Mouse (Mus musculus) intestine, embryonic 14.5 days (tissue): Measurements from ENCODE around the gene Aknad1. TPM values are rescaled to one million over a fixed set of nuclear protein-coding genes. Genes with fewer than 3 reads are reported as not detected.
A peak's percentile ranks its signal among the peaks of the same experiment; 100 is the strongest.

Source experiments
- ATAC-seq: fragments of 200-750 bp; cut with Nextera tagmentation; replicated peaks from 2 replicates; pipeline ENCODE4 v1.8.0; 2017; ENCODE audit warnings: low read depth, moderate number of reproducible peaks, moderate TSS enrichment, moderate library complexity; ENCODE audit not compliant: low FRiP score, low TSS enrichment
- DNase-seq: peaks from one replicate; pipeline ENCODE4 v3.0.0-alpha.2; 2018; ENCODE audit warnings: low spot score
- H3K27ac ChIP-seq: fragments of 300-500 bp; sonication (generic); 2 replicates; pipeline ENCODE4 v1.5.1; 2014; ENCODE audit warnings: low read depth, mild to moderate bottlenecking, control low read depth
- H3K27me3 ChIP-seq: fragments of 300-500 bp; sonication (generic); replicated peaks from 2 replicates; pipeline ENCODE4 v1.6.1; 2014; ENCODE audit warnings: low read length, control low read depth; ENCODE audit not compliant: control insufficient read depth, insufficient read depth
- H3K36me3 ChIP-seq: fragments of 300-500 bp; sonication (generic); 2 replicates; pipeline ENCODE4 v1.6.1; 2014; ENCODE audit warnings: low read length, control low read depth; ENCODE audit not compliant: control insufficient read depth, insufficient read depth
- H3K4me1 ChIP-seq: fragments of 300-500 bp; sonication (generic); replicated peaks from 2 replicates; pipeline ENCODE4 v1.6.1; 2014; ENCODE audit warnings: low read length, control low read depth, mixed read lengths; ENCODE audit not compliant: control insufficient read depth, insufficient read depth
- H3K4me2 ChIP-seq: fragments of 300-500 bp; sonication (generic); 2 replicates; pipeline ENCODE4 v1.6.1; 2014; ENCODE audit warnings: low read length
- H3K4me3 ChIP-seq: fragments of 300-500 bp; sonication (generic); 2 replicates; pipeline ENCODE4 v1.5.1; 2014; ENCODE audit warnings: low read depth, low read length, control low read depth, mixed read lengths
- H3K9ac ChIP-seq: fragments of 300-500 bp; sonication (generic); 2 replicates; pipeline ENCODE4 v1.6.1; 2014; ENCODE audit warnings: mild to moderate bottlenecking, low read length
- H3K9me3 ChIP-seq: fragments of 300-500 bp; sonication (generic); 2 replicates; pipeline ENCODE4 v1.6.1; 2016; ENCODE audit warnings: low read length, control low read depth; ENCODE audit not compliant: control insufficient read depth
- WGBS: fragments of 180-500 bp; shearing (Covaris S2); extraction: QIAGEN DNeasy Blood & Tissue Kit; methylation state at CpG from one replicate; pipeline ENCODE4 v1.1.7; 2014; 5-methylcytosine and 5-hydroxymethylcytosine counted together
- polyA plus RNA-seq: library from polyadenylated mRNA; unstranded; fragments of >200 nt; fragmentation: Nextera tagmentation; extraction: Ambion mirVana; gene quantifications from 2 replicates; pipeline ENCODE4 v1.2.1, GENCODE M21; 2014

Aknad1 gene
- polyA plus RNA-seq, 1 experiment from 2014 or later = 0.20 TPM

DNA sequence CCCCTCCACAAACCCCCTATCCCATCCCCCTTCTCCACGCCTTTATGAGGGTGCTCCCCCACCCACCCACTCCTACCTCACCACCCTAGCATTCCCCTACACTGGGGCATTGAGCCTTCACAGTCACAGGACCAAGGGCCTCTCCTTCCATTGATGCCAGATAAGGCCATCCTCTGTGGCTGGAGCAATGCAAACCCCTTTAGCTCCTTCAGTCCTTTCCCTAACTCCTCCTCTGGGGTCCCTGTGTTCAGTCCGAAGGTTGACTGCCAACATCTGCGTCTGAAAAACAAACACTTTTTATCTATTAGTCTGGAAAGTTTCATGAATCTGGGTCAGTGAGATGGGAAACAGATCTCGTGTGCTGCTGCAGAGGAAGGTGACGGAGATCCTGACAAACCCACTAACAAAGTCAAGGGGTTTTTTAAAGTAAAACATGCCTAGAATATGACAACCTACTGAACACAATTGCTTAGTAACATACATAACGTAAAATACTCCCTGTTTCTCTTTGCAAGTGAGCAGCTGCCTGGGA lies 43.0 kb downstream of the Aknad1 start:
- no peak overlapping the region for H3K4me2 ChIP-seq
- H3K9me3 ChIP-seq = no peaks in the 10 kb centered on the region
- H3K4me3 ChIP-seq = no peak overlapping the region
- H3K9ac ChIP-seq = no peak overlapping the region
- H3K27me3 ChIP-seq = no peaks in the 10 kb centered on the region
- peak overlapping the region; percentile 73 for H3K27ac ChIP-seq
- no peaks in the 10 kb centered on the region for H3K36me3 ChIP-seq
- no peak for DNase-seq
- WGBS = 22% methylated on average over 6 of the region's 6 CpGs
- peak; percentile 49; the same call in 1 of the 2 replicates for ATAC-seq
- H3K4me1 ChIP-seq = peaks cover 13% of the 10 kb centered on the region; the same call in 1 of the 2 replicates

DNA sequence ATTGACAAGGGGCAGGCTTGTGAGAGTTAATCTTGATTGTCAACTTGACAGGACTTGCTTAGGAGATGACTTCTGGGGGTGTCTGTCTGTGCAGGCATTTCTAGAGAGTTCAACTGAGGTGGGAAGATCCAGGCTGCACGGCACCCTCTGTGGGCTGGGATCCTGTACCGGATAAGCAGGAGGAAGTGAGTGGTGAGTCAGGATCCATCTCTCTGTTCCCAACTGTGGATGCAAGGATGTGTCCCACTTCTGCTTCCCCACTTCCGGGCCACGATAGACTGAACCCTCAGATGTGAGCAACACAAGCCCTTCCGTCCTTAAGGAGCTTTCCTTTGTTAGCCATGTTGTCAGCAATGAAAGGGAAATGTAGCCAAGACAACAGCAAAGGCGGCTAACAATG lies 47.1 kb downstream of the Aknad1 start:
- Histone ChIP-seq H3K27ac (no peak overlapping the region), H3K27me3 (no peaks in the 10 kb centered on the region), H3K9ac (no peak overlapping the region), H3K36me3 (no peaks in the 10 kb centered on the region), H3K9me3 (no peaks in the 10 kb centered on the region), H3K4me1 (peaks cover 6% of the 10 kb centered on the region; the same call in 1 of the 2 replicates), H3K4me2 (no peak overlapping the region), H3K4me3 (no peak overlapping the region)
- WGBS = 83% methylated on average over 6 of the region's 6 CpGs
- DNase-seq = no peak
- ATAC-seq = no peak

- DNase-seq = no peak
- H3K9me3 ChIP-seq = no peaks in the 10 kb centered on the region
- no peak overlapping the region for H3K4me2 ChIP-seq
- H3K4me3 ChIP-seq = no peak overlapping the region
- H3K9ac ChIP-seq = no peak overlapping the region
- H3K4me1 ChIP-seq = no peaks in the 10 kb centered on the region
- peaks cover 9% of the 10 kb centered on the region; the same call in 1 of the 2 replicates for H3K36me3 ChIP-seq
- H3K27ac ChIP-seq = no peak overlapping the region
- no peaks in the 10 kb centered on the region for H3K27me3 ChIP-seq
- peak; percentile 32; the same call in 1 of the 2 replicates for ATAC-seq
- 50% methylated on average over 12 of the region's 12 CpGs for WGBS
Measured at GRCm38 (mm10) chr3:108787754-108788454, 48.4 kb downstream of the Aknad1 start.

- Histone ChIP-seq H3K27me3 (no peaks in the 10 kb centered on the region), H3K36me3 (peaks cover 11% of the 10 kb centered on the region; the same call in 1 of the 2 replicates), H3K9ac (no peak overlapping the region), H3K4me1 (no peaks in the 10 kb centered on the region), H3K4me3 (no peak overlapping the region), H3K27ac (no peak overlapping the region), H3K4me2 (no peak overlapping the region), H3K9me3 (no peaks in the 10 kb centered on the region)
- DNase-seq (no peak), ATAC-seq (peak; percentile 62; the same call in 1 of the 2 replicates)
- whole genome bisulfite sequencing = 81% methylated on average over 4 of the region's 4 CpGs
Measured at GRCm38 (mm10) chr3:108788455-108788794, 49.0 kb downstream of the Aknad1 start.

DNA sequence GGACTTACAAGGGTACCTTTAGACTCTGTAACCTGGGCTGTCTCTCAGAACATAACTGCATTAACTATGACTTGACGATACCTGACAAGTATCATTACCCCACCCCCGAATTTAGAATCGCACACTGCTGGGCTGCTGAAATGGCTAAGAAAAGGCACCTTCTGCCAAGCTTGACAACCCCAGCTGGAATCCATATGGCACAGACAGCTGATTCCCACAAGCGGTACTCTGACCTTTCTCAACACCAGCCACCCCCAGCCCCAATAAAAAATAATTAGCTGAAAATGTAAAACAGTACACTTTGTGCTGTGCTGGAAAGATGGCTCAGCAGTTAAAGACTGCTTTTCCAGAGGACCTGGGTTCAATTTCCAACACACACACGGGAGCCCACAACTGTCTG lies 49.8 kb downstream of the Aknad1 start:
- no peaks in the 10 kb centered on the region for H3K27me3 ChIP-seq
- H3K27ac ChIP-seq = no peak overlapping the region
- ATAC-seq (no peak), DNase-seq (no peak)
- H3K9me3 ChIP-seq = no peaks in the 10 kb centered on the region
- no peaks in the 10 kb centered on the region for H3K4me1 ChIP-seq
- H3K4me2 ChIP-seq = no peak overlapping the region
- 74% methylated on average over 5 of the region's 5 CpGs for WGBS
- H3K9ac ChIP-seq = no peak overlapping the region
- peaks cover 18% of the 10 kb centered on the region for H3K36me3 ChIP-seq
- no peak overlapping the region for H3K4me3 ChIP-seq

- peaks cover 27% of the 10 kb centered on the region for H3K36me3 ChIP-seq
- no peaks in the 10 kb centered on the region for H3K27me3 ChIP-seq
- 83% methylated on average over 3 of the region's 3 CpGs for WGBS
- no peak for ATAC-seq
- H3K4me3 ChIP-seq = no peak overlapping the region
- no peak for DNase-seq
- H3K27ac ChIP-seq = no peak overlapping the region
- H3K9ac ChIP-seq = no peak overlapping the region
- H3K4me1 ChIP-seq = no peaks in the 10 kb centered on the region
- H3K9me3 ChIP-seq = no peaks in the 10 kb centered on the region
- no peak overlapping the region for H3K4me2 ChIP-seq
Measured at GRCm38 (mm10) chr3:108790499-108790898, 51.0 kb downstream of the Aknad1 start.

DNA sequence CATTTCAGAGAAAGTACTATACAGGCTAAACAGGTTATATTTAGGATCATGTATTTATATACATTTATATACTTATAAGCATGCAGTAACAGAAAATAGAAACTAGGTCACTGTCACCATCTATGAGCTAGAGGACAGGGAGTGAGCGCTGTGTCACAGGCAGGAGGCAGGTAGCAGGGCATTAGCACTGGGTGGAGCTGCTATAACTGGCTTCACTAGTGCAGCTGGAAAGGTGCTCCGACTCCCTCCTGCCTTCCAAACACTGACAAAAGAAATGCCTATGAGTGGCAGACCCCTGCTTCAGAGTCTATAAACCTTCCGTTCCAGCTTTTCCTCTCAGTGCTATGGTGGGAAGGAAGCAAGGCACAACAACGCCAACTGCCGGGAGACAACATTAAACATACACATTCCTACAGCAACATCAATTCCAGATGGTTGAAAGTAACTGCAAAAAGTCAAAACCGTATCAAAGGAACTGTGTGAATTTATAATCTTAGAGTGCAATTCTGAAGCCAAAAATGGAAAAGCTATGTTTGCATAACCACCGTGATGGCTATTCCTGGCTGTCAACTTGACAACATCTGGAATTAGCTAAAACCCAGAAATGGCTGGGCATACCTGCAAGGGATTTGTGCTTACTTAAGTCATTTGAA lies 51.7 kb downstream of the Aknad1 start:
- Histone ChIP-seq H3K4me2 (no peak overlapping the region), H3K4me1 (no peaks in the 10 kb centered on the region), H3K4me3 (no peak overlapping the region), H3K9me3 (no peaks in the 10 kb centered on the region), H3K36me3 (peaks cover 31% of the 10 kb centered on the region), H3K9ac (no peak overlapping the region), H3K27me3 (no peaks in the 10 kb centered on the region), H3K27ac (no peak overlapping the region)
- ATAC-seq (no peak), DNase-seq (no peak)
- WGBS = 58% methylated on average over 7 of the region's 7 CpGs

- H3K27me3 ChIP-seq = no peaks in the 10 kb centered on the region
- H3K4me3 ChIP-seq = no peak overlapping the region
- H3K4me2 ChIP-seq = no peak overlapping the region
- no peaks in the 10 kb centered on the region for H3K9me3 ChIP-seq
- H3K9ac ChIP-seq = no peak overlapping the region
- H3K27ac ChIP-seq = no peak overlapping the region
- no peak for DNase-seq
- H3K36me3 ChIP-seq = peaks cover 40% of the 10 kb centered on the region
- no peaks in the 10 kb centered on the region for H3K4me1 ChIP-seq
- no peak for ATAC-seq
Measured at GRCm38 (mm10) chr3:108792420-108792819, 53.0 kb downstream of the Aknad1 start.
